Mouse (Mus musculus) spleen, adult 2 months (tissue): ENCODE data around the gene Frs2. TPM values are rescaled to one million over a fixed set of nuclear protein-coding genes. Genes with fewer than 3 reads are reported as not detected.

ENCODE experiments used
- DNase-seq, 2 experiments: peaks; one replicate each; pipeline versions ENCODE4 v3.0.0 to v3.0.0-alpha.2; 2012 to 2021; ENCODE audit warnings: low spot score in 2 of 2, low read depth in 1 of 2
- H3K27ac ChIP-seq: fragments of 200-500 bp; 2 replicates; pipeline ENCODE4 v1.5.1; 2012; ENCODE audit warnings: low read length, inconsistent platforms; ENCODE audit not compliant: insufficient read depth
- H3K27me3 ChIP-seq: fragments of 200-500 bp; 2 replicates; pipeline ENCODE4 v1.6.1; 2012; ENCODE audit warnings: mild to moderate bottlenecking, moderate library complexity, low read length, inconsistent platforms; ENCODE audit not compliant: control insufficient read depth, insufficient read depth
- H3K36me3 ChIP-seq: fragments of 200-500 bp; 2 replicates; pipeline ENCODE4 v1.6.1; 2012; ENCODE audit warnings: mild to moderate bottlenecking, low read length, inconsistent platforms; ENCODE audit not compliant: control insufficient read depth, insufficient read depth
- H3K4me1 ChIP-seq: fragments of 200-500 bp; 2 replicates; pipeline ENCODE4 v1.6.1; 2011; ENCODE audit warnings: inconsistent platforms; ENCODE audit not compliant: control insufficient read depth, insufficient read depth, insufficient read length
- H3K4me3 ChIP-seq: fragments of 200-500 bp; 2 replicates; pipeline ENCODE4 v1.5.1; 2011; ENCODE audit warnings: mild to moderate bottlenecking, inconsistent platforms; ENCODE audit not compliant: insufficient read depth, insufficient read length; ENCODE audit errors: extremely low read depth
- CTCF ChIP-seq: fragments of 200-500 bp; IDR thresholded peaks from 2 replicates; pipeline ENCODE4 v1.5.1; 2011; ENCODE audit warnings: mild to moderate bottlenecking, inconsistent platforms; ENCODE audit not compliant: insufficient read depth, insufficient read length, insufficient replicate concordance; ENCODE audit errors: extremely low read depth
- POLR2A ChIP-seq: fragments of 200-500 bp; IDR thresholded peaks from 2 replicates; pipeline ENCODE4 v1.6.1; 2011; ENCODE audit warnings: low read depth, low read length, inconsistent platforms
- WGBS: fragments of 180-500 bp; shearing (Covaris S2); methylation state at CpG from one replicate; pipeline ENCODE4 v1.1.7; 2018; 5-methylcytosine and 5-hydroxymethylcytosine counted together
- polyA plus RNA-seq: library from polyadenylated mRNA; depleted of rRNA; stranded (reverse); fragments of >200 nt; gene quantifications from 2 replicates; pipeline ENCODE4 v1.2.3, GENCODE M21; 2012

The Frs2 gene
- polyA plus RNA-seq, 1 experiment: 6.0 TPM

GRCm38 (mm10) chr10:117130037-117130436, 18.3 kb downstream of the Frs2 start:
- TF ChIP-seq POLR2A: no peak
- no peak for TF ChIP-seq CTCF
- no peak for DNase-seq
- H3K27ac ChIP-seq: no peak overlapping the region

GRCm38 (mm10) chr10:117128693-117129092, 19.6 kb downstream of the Frs2 start:
- Histone ChIP-seq H3K4me3 (no peak overlapping the region), H3K36me3 (0 out of 2 replicates have a peak, but pooled peaks cover 1% of the 10 kb centered on the region), H3K27ac (no peak overlapping the region), H3K27me3 (no peaks in the 10 kb centered on the region), H3K4me1 (peaks cover 9% of the 10 kb centered on the region; the same call in 1 of the 2 replicates)
- TF ChIP-seq CTCF: no peak
- no peak for TF ChIP-seq POLR2A
- no peak for DNase-seq
- whole genome bisulfite sequencing: 85% methylated on average over 2 of the region's 2 CpGs

More at GRCm38 (mm10) chr10:117130037-117130436, 18.3 kb downstream of the Frs2 start:
- Histone ChIP-seq H3K27me3 (no peaks in the 10 kb centered on the region), H3K4me3 (no peak overlapping the region), H3K36me3 (0 out of 2 replicates have a peak, but pooled peaks cover 1% of the 10 kb centered on the region), H3K4me1 (peaks cover 9% of the 10 kb centered on the region; the same call in 1 of the 2 replicates)
- WGBS: 55% methylated on average over 6 of the region's 6 CpGs

GRCm38 (mm10) chr10:117127480-117127879, 20.9 kb downstream of the Frs2 start:
- TF ChIP-seq CTCF (no peak), POLR2A (no peak)
- H3K4me1 ChIP-seq: peaks cover 9% of the 10 kb centered on the region; the same call in 1 of the 2 replicates
- no peaks in the 10 kb centered on the region for H3K27me3 ChIP-seq
- no peak for DNase-seq
- 0 out of 2 replicates have a peak, but pooled peaks cover 1% of the 10 kb centered on the region for H3K36me3 ChIP-seq
- 22% methylated on average over 2 of the region's 2 CpGs for WGBS
- H3K4me3 ChIP-seq: no peak overlapping the region
- H3K27ac ChIP-seq: no peak overlapping the region

GRCm38 (mm10) chr10:117126719-117127118, 21.6 kb downstream of the Frs2 start:
- no peak for DNase-seq
- 98% methylated on average over 1 of the region's 1 CpGs for WGBS
- no peak overlapping the region for H3K4me3 ChIP-seq
- TF ChIP-seq POLR2A (no peak), CTCF (no peak)
- H3K36me3 ChIP-seq: 0 out of 2 replicates have a peak, but pooled peaks cover 1% of the 10 kb centered on the region
- no peak overlapping the region for H3K27ac ChIP-seq
- H3K4me1 ChIP-seq: peaks cover 9% of the 10 kb centered on the region; the same call in 1 of the 2 replicates
- no peaks in the 10 kb centered on the region for H3K27me3 ChIP-seq

- TF ChIP-seq CTCF (no peak), POLR2A (no peak)
- Histone ChIP-seq H3K27me3 (no peaks in the 10 kb centered on the region), H3K4me1 (peaks cover 9% of the 10 kb centered on the region; the same call in 1 of the 2 replicates), H3K4me3 (no peak overlapping the region), H3K27ac (no peak overlapping the region), H3K36me3 (0 out of 2 replicates have a peak, but pooled peaks cover 1% of the 10 kb centered on the region)
- no peak for DNase-seq
- WGBS: 60% methylated on average over 4 of the region's 4 CpGs
Measured at GRCm38 (mm10) chr10:117126233-117126632, 22.1 kb downstream of the Frs2 start.

- no peaks in the 10 kb centered on the region for H3K36me3 ChIP-seq
- peaks cover 12% of the 10 kb centered on the region for H3K4me1 ChIP-seq
- H3K27me3 ChIP-seq: no peaks in the 10 kb centered on the region
- no peak for DNase-seq
- no peak for TF ChIP-seq POLR2A
- no peak for TF ChIP-seq CTCF
- no peak overlapping the region for H3K4me3 ChIP-seq
- WGBS: 95% methylated on average over 3 of the region's 3 CpGs
- H3K27ac ChIP-seq: no peak overlapping the region
Measured at GRCm38 (mm10) chr10:117121448-117121847, 26.9 kb downstream of the Frs2 start.

- Histone ChIP-seq H3K27ac (no peak overlapping the region), H3K27me3 (no peaks in the 10 kb centered on the region), H3K4me3 (no peak overlapping the region), H3K36me3 (no peaks in the 10 kb centered on the region), H3K4me1 (peaks cover 16% of the 10 kb centered on the region)
- 87% methylated on average over 7 of the region's 7 CpGs for WGBS
- no peak for TF ChIP-seq CTCF
- TF ChIP-seq POLR2A: no peak
- DNase-seq: no peak
Measured at GRCm38 (mm10) chr10:117120051-117120666, 28.2 kb downstream of the Frs2 start.
